Mouse (Mus musculus): ENCODE data around the gene Lin37.

DNA sequence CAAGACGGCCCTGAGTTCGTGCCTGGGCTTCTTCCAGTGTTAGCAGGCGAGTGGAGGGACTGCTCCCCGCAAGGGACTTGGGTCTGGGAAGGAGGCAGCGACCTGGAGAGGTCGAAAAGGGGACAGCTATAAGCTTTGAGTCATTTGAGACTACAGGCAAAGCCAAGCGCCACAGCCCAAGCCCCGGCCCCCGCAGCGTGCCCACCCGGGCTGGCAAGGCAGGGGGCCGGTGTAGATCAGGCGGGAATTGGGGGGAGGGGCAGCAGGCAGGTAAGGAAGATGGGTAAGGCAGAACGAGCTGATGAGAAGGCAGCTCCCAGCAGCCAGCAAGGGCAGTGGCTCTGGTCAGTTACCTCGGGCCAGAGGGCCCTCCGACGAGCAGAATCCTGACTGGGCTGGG lies 33.2 kb downstream of the Lin37 start:
- TF ChIP-seq CTCF (IDR thresholded peaks at IDR 0.05) (no peak), EP300 (IDR thresholded peaks at IDR 0.05) (no peak)
